Mouse (Mus musculus): ENCODE data around the gene Thoc6. TPM values are rescaled to one million over a fixed set of nuclear protein-coding genes. Genes with fewer than 3 reads are reported as not detected.

The Thoc6 gene
- polyA plus RNA-seq, 1 experiment from 2014 or later, result 41.0 TPM

- Histone ChIP-seq H3K4me1 (ENCODE audit: control insufficient read depth, insufficient read depth, low read length) (peaks cover 5% of the 10 kb centered on the region), H3K36me3 (ENCODE audit: control insufficient read depth, insufficient read depth, low read length) (no peaks in the 10 kb centered on the region), H3K4me2 (no peak overlapping the region), H3K27me3 (ENCODE audit: control insufficient read depth, insufficient read depth, low read length) (peaks cover 47% of the 10 kb centered on the region), H3K27ac (ENCODE audit: low read depth, low read length) (no peak overlapping the region), H3K9me3 (replicated peaks; ENCODE audit: control insufficient read depth, low read length) (no peaks in the 10 kb centered on the region), H3K4me3 (ENCODE audit: low read depth, low read length) (no peak overlapping the region), H3K9ac (ENCODE audit: low read depth, low read length) (no peak overlapping the region)
- WGBS (ENCODE audit: insufficient replicate concordance), result 81% methylated on average over 9 of the region's 9 CpGs
- ATAC-seq (replicated peaks; ENCODE audit: insufficient number of reproducible peaks, low FRiP score, low TSS enrichment), result no peak
These were observed 29.6 kb upstream of the Thoc6 start for GRCm38 (mm10) chr17:23703301-23703700.

DNA sequence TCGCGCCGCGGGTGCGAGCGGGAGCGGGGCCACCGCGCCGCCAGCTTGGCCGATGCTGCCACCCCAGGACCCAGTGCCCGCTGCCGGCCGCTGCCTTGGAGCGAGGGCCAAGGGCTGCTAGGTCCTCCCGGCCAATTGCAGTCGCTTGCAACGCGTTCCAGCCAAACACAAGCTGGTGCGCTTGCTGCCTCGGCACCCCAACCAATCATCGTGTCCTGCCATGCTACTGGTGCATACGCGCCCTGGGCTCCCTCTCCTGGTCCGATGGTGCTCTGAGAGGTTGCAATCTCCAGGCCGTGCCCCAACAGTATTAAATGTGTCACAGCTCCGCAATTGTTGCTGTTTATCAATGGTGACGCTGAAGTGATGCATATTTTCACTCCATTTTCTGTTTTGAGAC, 26.4 kb upstream of the Thoc6 start:
- H3K27me3 ChIP-seq (ENCODE audit: control insufficient read depth, insufficient read depth, low read length), result peaks cover 44% of the 10 kb centered on the region
- peak overlapping the region; percentile 99 for H3K4me2 ChIP-seq
- WGBS (ENCODE audit: insufficient replicate concordance), result 1% methylated on average over 25 of the region's 28 CpGs
- no peaks in the 10 kb centered on the region for H3K9me3 ChIP-seq (replicated peaks; ENCODE audit: control insufficient read depth, low read length)
- H3K4me1 ChIP-seq (ENCODE audit: control insufficient read depth, insufficient read depth, low read length), result peaks cover 5% of the 10 kb centered on the region
- H3K27ac ChIP-seq (ENCODE audit: low read depth, low read length), result no peak overlapping the region
- peak; percentile 89 for ATAC-seq (replicated peaks; ENCODE audit: insufficient number of reproducible peaks, low FRiP score, low TSS enrichment)
- H3K4me3 ChIP-seq (ENCODE audit: low read depth, low read length), result peak overlapping the region; percentile 58
- H3K9ac ChIP-seq (ENCODE audit: low read depth, low read length), result peak overlapping the region; percentile 56; the same call in 1 of the 2 replicates
- no peaks in the 10 kb centered on the region for H3K36me3 ChIP-seq (ENCODE audit: control insufficient read depth, insufficient read depth, low read length)

DNA sequence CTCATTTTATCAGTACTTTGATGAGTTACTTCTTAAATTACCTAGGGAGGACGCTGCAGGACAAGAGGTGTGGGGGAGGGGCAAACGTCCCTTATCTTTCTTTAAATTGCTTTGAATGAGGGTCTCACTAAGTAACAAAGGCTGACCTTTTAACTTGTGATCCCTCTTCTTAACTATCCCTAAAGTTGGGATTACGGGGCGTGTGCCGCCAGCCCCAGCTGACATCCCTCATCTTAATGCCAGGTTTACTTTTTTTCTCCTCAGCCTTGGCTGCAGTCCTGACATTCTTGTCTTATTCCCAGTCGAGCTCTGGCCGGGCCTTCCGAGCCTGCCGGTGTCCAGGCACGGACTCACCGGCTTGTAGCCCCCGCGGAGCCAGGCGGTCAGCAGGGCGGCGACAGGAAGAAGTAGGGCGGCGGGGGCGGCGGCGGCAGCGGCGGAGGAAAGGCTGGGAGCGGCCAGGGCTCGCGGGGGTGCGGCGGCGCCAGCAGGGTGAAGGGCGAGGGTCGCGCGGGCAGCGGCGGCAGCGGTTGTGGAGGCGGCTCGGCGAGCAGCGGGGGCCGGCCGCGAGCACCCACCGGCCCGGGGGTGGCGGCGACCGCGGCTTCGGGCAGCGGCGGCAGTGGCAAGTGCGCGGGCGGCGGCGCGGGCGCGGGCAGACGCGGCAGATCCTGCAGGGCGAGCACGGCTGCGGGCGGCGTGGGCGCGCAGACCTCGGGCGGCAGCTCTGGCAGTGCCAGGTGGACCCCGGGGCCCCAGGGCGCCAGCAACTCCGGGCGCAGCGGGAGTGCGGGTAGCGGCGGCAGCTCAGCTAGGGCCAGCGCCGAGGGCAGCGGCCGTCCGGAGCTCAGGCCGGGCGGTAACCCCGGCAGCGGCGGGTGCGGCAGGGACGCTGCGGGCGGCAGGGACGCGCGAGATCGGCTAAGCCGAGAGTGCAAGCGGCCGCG, 25.7 kb upstream of the Thoc6 start:
- Histone ChIP-seq H3K9ac (ENCODE audit: low read depth, low read length) (peak overlapping the region; percentile 56; the same call in 1 of the 2 replicates), H3K27ac (ENCODE audit: low read depth, low read length) (no peak overlapping the region), H3K9me3 (replicated peaks; ENCODE audit: control insufficient read depth, low read length) (no peaks in the 10 kb centered on the region), H3K4me3 (ENCODE audit: low read depth, low read length) (peak overlapping the region; percentile 58), H3K36me3 (ENCODE audit: control insufficient read depth, insufficient read depth, low read length) (no peaks in the 10 kb centered on the region), H3K4me1 (ENCODE audit: control insufficient read depth, insufficient read depth, low read length) (peaks cover 5% of the 10 kb centered on the region), H3K4me2 (peak overlapping the region; percentile 99), H3K27me3 (ENCODE audit: control insufficient read depth, insufficient read depth, low read length) (peaks cover 40% of the 10 kb centered on the region)
- ATAC-seq (replicated peaks; ENCODE audit: insufficient number of reproducible peaks, low FRiP score, low TSS enrichment), result 0 out of 2 replicates have a peak, but pooled peaks have one; percentile 5
- WGBS (ENCODE audit: insufficient replicate concordance), result 1% methylated on average over 86 of the region's 101 CpGs

GRCm38 (mm10) chr17:23695801-23696200, 22.1 kb upstream of the Thoc6 start:
- Histone ChIP-seq H3K27me3 (ENCODE audit: control insufficient read depth, insufficient read depth, low read length) (peaks cover 35% of the 10 kb centered on the region), H3K4me3 (ENCODE audit: low read depth, low read length) (no peak overlapping the region), H3K4me2 (no peak overlapping the region), H3K36me3 (ENCODE audit: control insufficient read depth, insufficient read depth, low read length) (no peaks in the 10 kb centered on the region), H3K9ac (ENCODE audit: low read depth, low read length) (no peak overlapping the region), H3K9me3 (replicated peaks; ENCODE audit: control insufficient read depth, low read length) (no peaks in the 10 kb centered on the region), H3K4me1 (ENCODE audit: control insufficient read depth, insufficient read depth, low read length) (peaks cover 5% of the 10 kb centered on the region), H3K27ac (ENCODE audit: low read depth, low read length) (no peak overlapping the region)
- 15% methylated on average over 3 of the region's 3 CpGs for WGBS (ENCODE audit: insufficient replicate concordance)
- ATAC-seq (replicated peaks; ENCODE audit: insufficient number of reproducible peaks, low FRiP score, low TSS enrichment), result no peak

- no peak overlapping the region for H3K27ac ChIP-seq (ENCODE audit: low read depth, low read length)
- H3K36me3 ChIP-seq (ENCODE audit: control insufficient read depth, insufficient read depth, low read length), result no peaks in the 10 kb centered on the region
- no peak overlapping the region for H3K4me2 ChIP-seq
- no peaks in the 10 kb centered on the region for H3K9me3 ChIP-seq (replicated peaks; ENCODE audit: control insufficient read depth, low read length)
- H3K4me3 ChIP-seq (ENCODE audit: low read depth, low read length), result no peak overlapping the region
- peaks cover 24% of the 10 kb centered on the region for H3K27me3 ChIP-seq (ENCODE audit: control insufficient read depth, insufficient read depth, low read length)
- 80% methylated on average over 1 of the region's 1 CpGs for WGBS (ENCODE audit: insufficient replicate concordance)
- peaks cover 5% of the 10 kb centered on the region for H3K4me1 ChIP-seq (ENCODE audit: control insufficient read depth, insufficient read depth, low read length)
- no peak for ATAC-seq (replicated peaks; ENCODE audit: insufficient number of reproducible peaks, low FRiP score, low TSS enrichment)
- H3K9ac ChIP-seq (ENCODE audit: low read depth, low read length), result no peak overlapping the region
These were observed 20.8 kb upstream of the Thoc6 start for GRCm38 (mm10) chr17:23694491-23694890.

DNA sequence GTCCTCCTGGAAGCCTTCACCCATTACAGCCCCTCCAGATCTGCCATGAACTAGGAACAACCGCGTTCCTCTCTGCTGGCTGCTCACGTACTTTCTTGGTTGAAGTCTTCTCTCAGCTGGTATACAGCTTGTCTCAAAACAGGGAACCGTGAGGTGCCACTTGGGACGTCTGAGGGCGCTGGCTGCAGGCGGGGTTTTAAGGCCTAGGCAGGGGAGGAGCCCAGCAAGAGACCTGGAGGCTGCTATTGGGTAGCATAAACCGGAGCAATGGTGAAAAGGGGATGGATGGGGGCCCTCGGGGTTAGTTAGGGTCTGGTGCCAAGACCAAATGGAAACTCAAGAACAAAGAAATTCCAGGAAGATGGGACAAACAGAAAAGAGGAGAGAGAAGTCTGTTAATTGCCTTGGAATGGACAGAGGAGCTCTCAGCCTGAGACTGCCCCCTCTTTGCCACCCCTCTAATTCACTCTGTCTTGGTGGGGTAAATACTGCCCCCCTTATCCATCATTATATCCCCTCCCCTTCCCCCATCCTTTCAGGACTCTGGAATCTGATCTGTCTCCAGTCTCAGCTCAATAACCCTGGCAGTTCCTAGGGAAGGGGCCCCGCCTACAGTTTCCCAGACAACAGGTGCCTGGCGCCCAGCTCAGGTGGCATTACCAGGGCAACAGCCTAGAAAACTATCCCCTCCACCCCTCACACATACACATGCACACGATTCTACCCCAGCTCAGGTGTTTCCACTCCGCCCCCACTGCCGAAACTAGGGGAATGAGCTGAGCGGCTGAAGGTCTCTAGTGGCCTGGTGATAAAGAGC, 10.4 kb upstream of the Thoc6 start, which contains the start of gene Cldn9:
Cldn9 (minus strand) TSS at position 171 of the 817 bp plus-strand sequence.
- Histone ChIP-seq H3K27ac (ENCODE audit: low read depth, low read length) (no peak within 1 kb of the TSS), H3K4me3 (ENCODE audit: low read depth, low read length) (no peak within 1 kb of the TSS), H3K9ac (ENCODE audit: low read depth, low read length) (no peak within 1 kb of the TSS), H3K27me3 (ENCODE audit: control insufficient read depth, insufficient read depth, low read length) (peaks cover 63% of the 10 kb centered on the region), H3K4me1 (ENCODE audit: control insufficient read depth, insufficient read depth, low read length) (no peaks in the 10 kb centered on the region; the same call in 1 of the 2 replicates), H3K9me3 (replicated peaks; ENCODE audit: control insufficient read depth, low read length) (no peaks in the 10 kb centered on the region), H3K4me2 (no peak within 1 kb of the TSS), H3K36me3 (ENCODE audit: control insufficient read depth, insufficient read depth, low read length) (no peaks in the 10 kb centered on the region)
- ATAC-seq (replicated peaks; ENCODE audit: insufficient number of reproducible peaks, low FRiP score, low TSS enrichment), result no peak
- 22% methylated on average over 15 of the region's 15 CpGs for WGBS (ENCODE audit: insufficient replicate concordance)

DNA sequence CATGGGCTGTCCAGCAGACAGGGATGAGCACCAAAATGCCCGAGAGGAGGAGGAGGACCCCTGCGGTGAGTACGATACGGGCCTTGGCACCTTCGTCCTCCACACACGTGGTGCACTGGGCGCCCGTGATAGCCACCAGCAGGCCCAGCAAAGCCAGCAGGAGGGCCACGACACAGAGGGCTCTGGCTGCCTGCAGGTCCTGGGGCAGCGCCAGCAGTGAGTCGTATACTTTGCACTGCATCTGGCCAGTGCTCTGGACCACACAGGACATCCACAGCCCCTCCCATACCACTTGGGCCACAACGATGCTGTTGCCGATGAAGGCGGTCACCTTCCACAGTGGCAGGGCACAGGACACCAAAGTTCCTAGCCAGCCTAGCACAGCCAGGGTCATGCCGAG, 9.5 kb upstream of the Thoc6 start:
- H3K27ac ChIP-seq (ENCODE audit: low read depth, low read length), result no peak overlapping the region
- H3K4me1 ChIP-seq (ENCODE audit: control insufficient read depth, insufficient read depth, low read length), result no peaks in the 10 kb centered on the region; the same call in 1 of the 2 replicates
- H3K9me3 ChIP-seq (replicated peaks; ENCODE audit: control insufficient read depth, low read length), result no peaks in the 10 kb centered on the region
- no peak overlapping the region for H3K4me3 ChIP-seq (ENCODE audit: low read depth, low read length)
- no peak overlapping the region for H3K9ac ChIP-seq (ENCODE audit: low read depth, low read length)
- ATAC-seq (replicated peaks; ENCODE audit: insufficient number of reproducible peaks, low FRiP score, low TSS enrichment), result no peak
- H3K4me2 ChIP-seq, result no peak overlapping the region
- no peaks in the 10 kb centered on the region for H3K36me3 ChIP-seq (ENCODE audit: control insufficient read depth, insufficient read depth, low read length)
- 13% methylated on average over 15 of the region's 15 CpGs for WGBS (ENCODE audit: insufficient replicate concordance)
- peaks cover 71% of the 10 kb centered on the region for H3K27me3 ChIP-seq (ENCODE audit: control insufficient read depth, insufficient read depth, low read length)

- no peak overlapping the region for H3K4me2 ChIP-seq
- no peaks in the 10 kb centered on the region for H3K9me3 ChIP-seq (replicated peaks; ENCODE audit: control insufficient read depth, low read length)
- H3K27ac ChIP-seq (ENCODE audit: low read depth, low read length), result no peak overlapping the region
- H3K9ac ChIP-seq (ENCODE audit: low read depth, low read length), result no peak overlapping the region
- H3K4me1 ChIP-seq (ENCODE audit: control insufficient read depth, insufficient read depth, low read length), result no peaks in the 10 kb centered on the region; the same call in 1 of the 2 replicates
- no peaks in the 10 kb centered on the region for H3K36me3 ChIP-seq (ENCODE audit: control insufficient read depth, insufficient read depth, low read length)
- no peak for ATAC-seq (replicated peaks; ENCODE audit: insufficient number of reproducible peaks, low FRiP score, low TSS enrichment)
- peaks cover 71% of the 10 kb centered on the region for H3K27me3 ChIP-seq (ENCODE audit: control insufficient read depth, insufficient read depth, low read length)
- 49% methylated on average over 3 of the region's 3 CpGs for WGBS (ENCODE audit: insufficient replicate concordance)
- H3K4me3 ChIP-seq (ENCODE audit: low read depth, low read length), result no peak overlapping the region
These were observed 8.8 kb upstream of the Thoc6 start for GRCm38 (mm10) chr17:23682530-23682929.
